Mouse (Mus musculus): ENCODE measurements at regions not wholly inside any gene's neighbourhood (a gene's known extent, or its start where the extent isn't known, plus 50 kb on each side); places are given as distances from the start of the nearest gene placed in this dataset.
A peak's percentile ranks its signal among the peaks of the same experiment; 100 is the strongest.

- peak; percentile 52 for DNase-seq
Measured at GRCm38 (mm10) chr13:84514981-84515510, 292.9 kb downstream of the Tmem161b start.
